Mouse (Mus musculus): ENCODE measurements around the gene Atg10.

GRCm38 (mm10) chr13:90894819-90895218 is 328.9 kb downstream of the Atg10 start:
- TF ChIP-seq HCFC1 (IDR thresholded peaks at IDR 0.05; ENCODE audit: borderline replicate concordance, insufficient read depth, low read length) (no peak), CHD2 (IDR thresholded peaks at IDR 0.05; ENCODE audit: low read depth, low read length) (no peak), ZC3H11A (IDR thresholded peaks at IDR 0.05; ENCODE audit: borderline replicate concordance, low read depth, low read length) (no peak), ZNF384 (IDR thresholded peaks at IDR 0.05; ENCODE audit: low read depth, low read length) (no peak)

Measured in ES-E14 (cell line).